Mouse (Mus musculus): ENCODE data around the gene Slc30a7. TPM values are rescaled to one million over a fixed set of nuclear protein-coding genes. Genes with fewer than 3 reads are reported as not detected.

The Slc30a7 gene
- total and polyA plus RNA-seq, 2 experiments from 2014 or later: 8.4 to 42.2 TPM

GRCm38 (mm10) chr3:115974228-115974627 is 33.0 kb downstream of the Slc30a7 start:
- H3K27ac ChIP-seq (ENCODE audit: low read depth): no peak overlapping the region
- H3K4me1 ChIP-seq (ENCODE audit: control insufficient read depth, insufficient read depth): no peaks in the 10 kb centered on the region
- H3K27me3 ChIP-seq (ENCODE audit: control insufficient read depth, insufficient read depth, low read length): no peaks in the 10 kb centered on the region
- 82% methylated on average over 6 of the region's 6 CpGs for WGBS
- TF ChIP-seq EP300 (IDR thresholded peaks at IDR 0.05; ENCODE audit: low read depth): no peak
- no peak for TF ChIP-seq CTCF (IDR thresholded peaks at IDR 0.05; ENCODE audit: low read depth)
- no peak overlapping the region for H3K9ac ChIP-seq (replicated peaks; ENCODE audit: low read depth, low read length)
- H3K36me3 ChIP-seq (replicated peaks; ENCODE audit: control insufficient read depth, insufficient read depth, low read length): peaks cover 56% of the 10 kb centered on the region
- no peaks in the 10 kb centered on the region for H3K9me3 ChIP-seq (replicated peaks; ENCODE audit: control insufficient read depth, low read length)
- no peak for DNase-seq (ENCODE audit: low spot score)
- no peak overlapping the region for H3K4me2 ChIP-seq (ENCODE audit: low read depth, low read length)
- ATAC-seq (ENCODE audit: insufficient read depth, low read depth): no peak
- H3K4me3 ChIP-seq (ENCODE audit: low read depth, low read length): no peak overlapping the region

GRCm38 (mm10) chr3:115971891-115972646 is 35.1 kb downstream of the Slc30a7 start:
- Histone ChIP-seq H3K4me1 (ENCODE audit: control insufficient read depth, insufficient read depth) (no peaks in the 10 kb centered on the region), H3K27ac (ENCODE audit: low read depth) (no peak overlapping the region), H3K4me2 (ENCODE audit: low read depth, low read length) (no peak overlapping the region), H3K27me3 (ENCODE audit: control insufficient read depth, insufficient read depth, low read length) (no peaks in the 10 kb centered on the region), H3K9me3 (replicated peaks; ENCODE audit: control insufficient read depth, low read length) (no peaks in the 10 kb centered on the region), H3K36me3 (replicated peaks; ENCODE audit: control insufficient read depth, insufficient read depth, low read length) (peaks cover 49% of the 10 kb centered on the region), H3K9ac (replicated peaks; ENCODE audit: low read depth, low read length) (no peak overlapping the region), H3K4me3 (ENCODE audit: low read depth, low read length) (no peak overlapping the region)
- TF ChIP-seq EP300 (IDR thresholded peaks at IDR 0.05; ENCODE audit: low read depth): no peak
- no peak for TF ChIP-seq CTCF (IDR thresholded peaks at IDR 0.05; ENCODE audit: low read depth)
- WGBS: 88% methylated on average over 14 of the region's 14 CpGs
- no peak for DNase-seq (ENCODE audit: low spot score)
- ATAC-seq (ENCODE audit: insufficient read depth, low read depth): no peak

- Histone ChIP-seq H3K9ac (replicated peaks; ENCODE audit: low read depth, low read length) (no peak overlapping the region), H3K9me3 (replicated peaks; ENCODE audit: control insufficient read depth, low read length) (no peaks in the 10 kb centered on the region), H3K27me3 (ENCODE audit: control insufficient read depth, insufficient read depth, low read length) (no peaks in the 10 kb centered on the region), H3K4me1 (ENCODE audit: control insufficient read depth, insufficient read depth) (no peaks in the 10 kb centered on the region), H3K36me3 (replicated peaks; ENCODE audit: control insufficient read depth, insufficient read depth, low read length) (peaks cover 47% of the 10 kb centered on the region), H3K27ac (ENCODE audit: low read depth) (no peak overlapping the region), H3K4me3 (ENCODE audit: low read depth, low read length) (no peak overlapping the region), H3K4me2 (ENCODE audit: low read depth, low read length) (no peak overlapping the region)
- 90% methylated on average over 20 of the region's 20 CpGs for WGBS
- no peak for TF ChIP-seq CTCF (IDR thresholded peaks at IDR 0.05; ENCODE audit: low read depth)
- DNase-seq (ENCODE audit: low spot score): no peak
- no peak for ATAC-seq (ENCODE audit: insufficient read depth, low read depth)
Observed at GRCm38 (mm10) chr3:115971045-115971785, 36.0 kb downstream of the Slc30a7 start.

- no peak for DNase-seq (ENCODE audit: low spot score)
- peaks cover 44% of the 10 kb centered on the region for H3K36me3 ChIP-seq (replicated peaks; ENCODE audit: control insufficient read depth, insufficient read depth, low read length)
- peak; percentile 17; the same call in 1 of the 2 replicates for ATAC-seq (ENCODE audit: insufficient read depth, low read depth)
Observed at GRCm38 (mm10) chr3:115968745-115969530, 38.3 kb downstream of the Slc30a7 start.

GRCm38 (mm10) chr3:115964071-115964470 is 43.1 kb downstream of the Slc30a7 start:
- no peak for DNase-seq (ENCODE audit: low spot score)
- Histone ChIP-seq H3K4me2 (ENCODE audit: low read depth, low read length) (no peak overlapping the region), H3K4me1 (ENCODE audit: control insufficient read depth, insufficient read depth) (no peaks in the 10 kb centered on the region), H3K4me3 (ENCODE audit: low read depth, low read length) (no peak overlapping the region), H3K27me3 (ENCODE audit: control insufficient read depth, insufficient read depth, low read length) (no peaks in the 10 kb centered on the region), H3K9ac (replicated peaks; ENCODE audit: low read depth, low read length) (no peak overlapping the region), H3K27ac (ENCODE audit: low read depth) (no peak overlapping the region), H3K9me3 (replicated peaks; ENCODE audit: control insufficient read depth, low read length) (no peaks in the 10 kb centered on the region), H3K36me3 (replicated peaks; ENCODE audit: control insufficient read depth, insufficient read depth, low read length) (peaks cover 23% of the 10 kb centered on the region)
- WGBS: 90% methylated on average over 5 of the region's 5 CpGs
- TF ChIP-seq EP300 (IDR thresholded peaks at IDR 0.05; ENCODE audit: low read depth) (no peak), CTCF (IDR thresholded peaks at IDR 0.05; ENCODE audit: low read depth) (no peak)
- ATAC-seq (ENCODE audit: insufficient read depth, low read depth): no peak

More at GRCm38 (mm10) chr3:115968745-115969530, 38.3 kb downstream of the Slc30a7 start:
- TF ChIP-seq EP300 (IDR thresholded peaks at IDR 0.05; ENCODE audit: low read depth): no peak
- WGBS: 79% methylated on average over 10 of the region's 10 CpGs
- no peak overlapping the region for H3K4me3 ChIP-seq (ENCODE audit: low read depth, low read length)
- H3K4me2 ChIP-seq (ENCODE audit: low read depth, low read length): no peak overlapping the region
- H3K27ac ChIP-seq (ENCODE audit: low read depth): no peak overlapping the region
- no peaks in the 10 kb centered on the region for H3K9me3 ChIP-seq (replicated peaks; ENCODE audit: control insufficient read depth, low read length)
- H3K4me1 ChIP-seq (ENCODE audit: control insufficient read depth, insufficient read depth): no peaks in the 10 kb centered on the region
- no peaks in the 10 kb centered on the region for H3K27me3 ChIP-seq (ENCODE audit: control insufficient read depth, insufficient read depth, low read length)
- H3K9ac ChIP-seq (replicated peaks; ENCODE audit: low read depth, low read length): no peak overlapping the region

All from heart, postnatal 0 days (tissue).